Mouse (Mus musculus): ENCODE measurements at regions not wholly inside any gene's neighbourhood (a gene's known extent, or its start where the extent isn't known, plus 50 kb on each side); places are given as distances from the start of the nearest gene placed in this dataset.

GRCm38 (mm10) chr13:84349721-84350040, 127.6 kb downstream of the Tmem161b start:
- TF ChIP-seq EP300 (IDR thresholded peaks at IDR 0.05; ENCODE audit: low read depth) (no peak), CTCF (IDR thresholded peaks at IDR 0.05; ENCODE audit: low read depth) (no peak)
